8 mouse cellular contexts compared by ENCODE assay signal in the genomic region with DNA sequence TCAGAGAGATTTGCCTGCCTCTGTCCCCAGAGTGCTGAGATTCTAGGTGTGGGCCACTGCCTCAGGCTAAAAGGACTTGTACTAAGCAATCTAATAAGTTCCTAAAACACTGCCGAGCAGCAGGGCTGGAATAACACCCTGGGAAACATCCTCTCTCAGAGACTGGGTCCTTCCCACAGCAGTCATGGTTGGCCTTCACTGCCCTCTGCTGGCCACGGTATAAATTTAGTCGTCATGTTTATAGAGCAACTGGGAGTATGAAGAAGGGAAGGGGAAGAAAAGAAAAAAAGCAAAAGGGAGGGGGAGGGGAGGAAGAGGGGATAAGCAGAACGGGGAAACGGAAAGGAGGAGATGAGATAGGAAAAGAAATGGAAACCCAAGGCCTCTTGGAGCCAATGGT. TPM values are rescaled to one million over a fixed set of nuclear protein-coding genes. Genes with fewer than 3 reads are reported as not detected.
DNase-seq lines count a peak whose midpoint lies in the region; ATAC-seq and TF ChIP-seq lines count a peak whose summit lies in the region.

No protein-coding gene starts in this region.

- TF ChIP-seq POLR2A in CH12.LX (IDR thresholded peaks at IDR 0.05; ENCODE audit: low read depth, low read length), result no peak
- TF ChIP-seq POLR2A in cortical plate, adult 2 months (IDR thresholded peaks at IDR 0.05; ENCODE audit: extremely low read depth, insufficient read depth, low read length), result no peak

- no peak for TF ChIP-seq EP300 in CH12.LX (IDR thresholded peaks at IDR 0.05; ENCODE audit: low read length)

- H3K27ac ChIP-seq in CH12.LX (ENCODE audit: insufficient read depth, low read depth), result no peak overlapping the region
- H3K27ac ChIP-seq in cortical plate, adult 2 months (ENCODE audit: insufficient read depth, low read length), result no peak overlapping the region

- H3K4me2 ChIP-seq in CH12.LX (ENCODE audit: insufficient read depth, low read depth, poor library complexity, severe bottlenecking), result no peak overlapping the region

- peak in 1 of 2 experiments; percentile 84; a peak in 3 of 4 replicates for TF ChIP-seq CTCF in CH12.LX (conservative IDR thresholded peaks at IDR 0.05 in 1 of 2, IDR thresholded peaks at IDR 0.05 in 1 of 2; ENCODE audit: low read depth in 2 of 2, low read length in 2 of 2)
- peak; percentile 79 for TF ChIP-seq CTCF in cortical plate, adult 2 months (IDR thresholded peaks at IDR 0.05; ENCODE audit: extremely low read depth, insufficient read depth, low read length)

- H3K9ac ChIP-seq in CH12.LX (ENCODE audit: insufficient read depth, low read depth), result no peak overlapping the region

- DNase-seq in CH12.LX (ENCODE audit: extremely low read depth), result peak; percentile 56
- DNase-seq in adrenal gland, adult (ENCODE audit: inconsistent age in 2 of 2, low spot score in 1 of 2), result peak; percentile 68 to 89
- peak; percentile 60 to 79 for DNase-seq in gastrocnemius, postnatal 4 days (ENCODE audit: low spot score in 2 of 2)
- DNase-seq in layer of hippocampus, adult 9-10 months (ENCODE audit: low spot score), result peak; percentile 50
- peak; percentile 86 for DNase-seq in lung, postnatal 36 days
- DNase-seq in spleen, adult 12 weeks (ENCODE audit: low spot score), result peak; percentile 12

- in situ Hi-C loops in CH12.LX (cut with MboI; ENCODE audit: low pct_ligation_motif_present, low pct_unique_long_range_greater_than_20kb, low sequenced_read_pairs), result loop anchor here (5.0 to 25.0 kb wide), 2 partner anchors 141 to 461 kb away; no protein-coding TSS in a partner anchor

- H3K9me3 ChIP-seq in CH12.LX (replicated peaks; ENCODE audit: low read length), result peaks cover 4% of the 10 kb centered on the region

- peak; percentile 75 for TF ChIP-seq RAD21 in CH12.LX (IDR thresholded peaks at IDR 0.05; ENCODE audit: low read depth, low read length)

- H3K36me3 ChIP-seq in CH12.LX (replicated peaks in 1 of 2; ENCODE audit: control insufficient read depth in 1 of 2, insufficient read depth in 1 of 2, low read length in 1 of 2), result no peaks in the 10 kb centered on the region

- H3K27me3 ChIP-seq in CH12.LX (replicated peaks), result peaks cover 4% of the 10 kb centered on the region

- no peak for ATAC-seq in activated CD4-positive, CD25-positive, alpha-beta regulatory T cell, adult 4 months

- dilution Hi-C loops in CH12.LX (cut with MboI; ENCODE audit: extremely low pct_ligation_motif_present, extremely low pct_unique_long_range_greater_than_20kb, low sequenced_read_pairs), result no loop called here

- peaks cover 0 to 5% of the 10 kb centered on the region in 2 experiments; a peak in 2 of 4 replicates for H3K4me1 ChIP-seq in CH12.LX (ENCODE audit: control insufficient read depth in 1 of 2, insufficient read depth in 2 of 2)
- H3K4me1 ChIP-seq in cortical plate, adult 2 months (ENCODE audit: control insufficient read depth, insufficient read depth, low read length), result no peaks in the 10 kb centered on the region

- H3K4me3 ChIP-seq in CH12.LX (replicated peaks in 1 of 3; ENCODE audit: low read depth in 2 of 3, low read length in 2 of 3, poor library complexity in 1 of 3), result no peak overlapping the region
- H3K4me3 ChIP-seq in cortical plate, adult 2 months (ENCODE audit: insufficient read depth, low read length), result no peak overlapping the region

- no peaks in the 10 kb centered on the region for H3K79me2 ChIP-seq in CH12.LX (replicated peaks; ENCODE audit: control insufficient read depth, extremely low read depth, insufficient read depth, poor library complexity, severe bottlenecking)

TF ChIP-seq in CH12.LX, 34 proteins besides CTCF, POLR2A, EP300 and RAD21:
- TF ChIP-seq POLR2AphosphoS2 (IDR thresholded peaks at IDR 0.05; ENCODE audit: low read depth, low read length) (no peak), ZNF384 (IDR thresholded peaks at IDR 0.05; ENCODE audit: low read depth, low read length) (peak; percentile 30; the same call in 1 of the 2 replicates), NELFE (IDR thresholded peaks at IDR 0.05; ENCODE audit: low read depth, low read length) (no peak), RCOR1 (conservative IDR thresholded peaks at IDR 0.05; ENCODE audit: low read depth, low read length) (no peak), KAT2A (IDR thresholded peaks at IDR 0.05; ENCODE audit: insufficient replicate concordance, low read length) (no peak), MAX (IDR thresholded peaks at IDR 0.05; ENCODE audit: low read length) (no peak), SMC3 (IDR thresholded peaks at IDR 0.05; ENCODE audit: low read depth, low read length) (peak; percentile 64)

RNA-seq across cellular contexts. Expression of a gene that starts 5.3 kb away (rescaled TPM):
- total RNA-seq in CH12.LX (2012; rRNA removed) (5.2 and 5.9 TPM in 2 replicates), CH12.LX (2014; rRNA removed) (0.61 and 1.6 TPM in 2 replicates)
- 7.2 and 8.8 TPM in 2 replicates for polyA plus RNA-seq in CH12.LX (2012; ENCODE audit: insufficient read length, low read depth)
- 35.4 and 41.9 TPM in 2 replicates for polyA plus RNA-seq in cortical plate, adult 2 months (2012; rRNA removed)
- total RNA-seq in gastrocnemius, postnatal 4 days (2021), result 10 to 100 TPM; 25.0 to 30.0 TPM
- polyA plus RNA-seq in activated CD4-positive, CD25-positive, alpha-beta regulatory T cell, adult 4 months (2017; shearing (Covaris generic)), result 1 to 10 TPM; 2.4 to 5.0 TPM

Comparison
In these comparisons a context has a peak if more than half of its experiments do, and no peak if none do; other contexts are left out.
1. DNase-seq: peak in every context shown above with its lines; median percentile 86 in lung, postnatal 36 days; 78 in adrenal gland, adult; 70 in gastrocnemius, postnatal 4 days; 56 in CH12.LX; 50 in layer of hippocampus, adult 9-10 months; 12 in spleen, adult 12 weeks.